Mouse (Mus musculus) forebrain, embryonic 15.5 days (tissue): ENCODE measurements around the gene Rab44. TPM values are rescaled to one million over a fixed set of nuclear protein-coding genes. Genes with fewer than 3 reads are reported as not detected.
"Not testable (repeated sequence)": the region's sequence is repeated elsewhere in the genome, so short reads cannot be mapped to it uniquely, and the experiment has no call there.

Experiments used
- ATAC-seq: fragments of 200-750 bp; cut with Nextera tagmentation; replicated peaks from 2 replicates; pipeline ENCODE4 v1.8.0; 2017; ENCODE audit warnings: mild to moderate bottlenecking, moderate TSS enrichment, moderate library complexity
- H3K27ac ChIP-seq: fragments of 300-500 bp; sonication (generic); replicated peaks from 2 replicates; pipeline ENCODE4 v1.5.1; 2015; ENCODE audit warnings: mild to moderate bottlenecking, inconsistent platforms
- H3K27me3 ChIP-seq: fragments of 300-500 bp; sonication (generic); 2 replicates; pipeline ENCODE4 v1.6.1; 2015; ENCODE audit warnings: inconsistent platforms
- H3K36me3 ChIP-seq: fragments of 300-500 bp; sonication (generic); 2 replicates; pipeline ENCODE4 v1.6.1; 2015; ENCODE audit warnings: mild to moderate bottlenecking, inconsistent platforms
- H3K4me1 ChIP-seq: fragments of 300-500 bp; sonication (generic); 2 replicates; pipeline ENCODE4 v1.6.1; 2015; ENCODE audit warnings: inconsistent platforms
- H3K4me2 ChIP-seq: fragments of 300-500 bp; sonication (generic); replicated peaks from 2 replicates; pipeline ENCODE4 v1.6.1; 2015; ENCODE audit warnings: mild to moderate bottlenecking, inconsistent platforms
- H3K4me3 ChIP-seq: fragments of 300-500 bp; sonication (generic); 2 replicates; pipeline ENCODE4 v1.5.1; 2015; ENCODE audit warnings: mild to moderate bottlenecking, inconsistent platforms
- H3K9ac ChIP-seq: fragments of 300-500 bp; sonication (generic); replicated peaks from 2 replicates; pipeline ENCODE4 v1.6.1; 2015; ENCODE audit warnings: mild to moderate bottlenecking, inconsistent platforms
- H3K9me3 ChIP-seq: fragments of 300-500 bp; sonication (generic); 2 replicates; pipeline ENCODE4 v1.6.1; 2016; ENCODE audit warnings: inconsistent platforms
- WGBS: fragments of 180-500 bp; shearing (Covaris S2); methylation state at CpG from one replicate; pipeline ENCODE4 v1.1.7; 2015; ENCODE audit warnings: mixed read lengths; 5-methylcytosine and 5-hydroxymethylcytosine counted together
- polyA plus RNA-seq: library from polyadenylated mRNA; unstranded; fragments of >200 nt; fragmentation: Nextera tagmentation; extraction: Ambion mirVana; gene quantifications from 2 replicates; pipeline ENCODE4 v1.2.1, GENCODE M21; 2015

The Rab44 gene
- polyA plus RNA-seq, 1 experiment from 2014 or later, result 0.05 TPM

DNA sequence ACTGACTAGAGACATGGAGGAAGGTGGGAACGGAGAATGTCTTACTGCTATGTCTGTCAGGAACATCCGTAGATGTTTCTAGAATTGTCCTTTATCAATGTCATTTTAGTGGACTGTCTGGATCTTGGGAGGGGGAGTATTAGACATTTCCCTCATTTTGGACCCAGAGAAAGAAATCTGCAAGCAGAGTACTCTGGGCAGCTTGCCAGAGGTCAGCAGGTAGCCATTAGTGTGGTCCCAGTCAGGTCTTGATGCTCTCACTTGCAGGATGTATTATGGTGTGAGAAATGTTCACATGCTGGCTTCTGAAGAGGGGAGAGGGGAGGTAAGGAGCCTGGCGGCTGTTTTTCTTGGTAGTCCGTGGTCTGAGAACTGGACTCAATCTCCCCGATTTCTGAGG is 21.4 kb upstream of the Rab44 start:
- H3K9ac ChIP-seq, result no peak overlapping the region
- peaks cover 17% of the 10 kb centered on the region; the same call in 1 of the 2 replicates for H3K27me3 ChIP-seq
- no peak overlapping the region for H3K27ac ChIP-seq
- no peak for ATAC-seq
- H3K4me3 ChIP-seq, result no peak overlapping the region
- peaks cover 25% of the 10 kb centered on the region for H3K4me1 ChIP-seq
- no peaks in the 10 kb centered on the region for H3K9me3 ChIP-seq
- no peaks in the 10 kb centered on the region for H3K36me3 ChIP-seq
- 61% methylated on average over 5 of the region's 5 CpGs for WGBS
- no peak overlapping the region for H3K4me2 ChIP-seq

DNA sequence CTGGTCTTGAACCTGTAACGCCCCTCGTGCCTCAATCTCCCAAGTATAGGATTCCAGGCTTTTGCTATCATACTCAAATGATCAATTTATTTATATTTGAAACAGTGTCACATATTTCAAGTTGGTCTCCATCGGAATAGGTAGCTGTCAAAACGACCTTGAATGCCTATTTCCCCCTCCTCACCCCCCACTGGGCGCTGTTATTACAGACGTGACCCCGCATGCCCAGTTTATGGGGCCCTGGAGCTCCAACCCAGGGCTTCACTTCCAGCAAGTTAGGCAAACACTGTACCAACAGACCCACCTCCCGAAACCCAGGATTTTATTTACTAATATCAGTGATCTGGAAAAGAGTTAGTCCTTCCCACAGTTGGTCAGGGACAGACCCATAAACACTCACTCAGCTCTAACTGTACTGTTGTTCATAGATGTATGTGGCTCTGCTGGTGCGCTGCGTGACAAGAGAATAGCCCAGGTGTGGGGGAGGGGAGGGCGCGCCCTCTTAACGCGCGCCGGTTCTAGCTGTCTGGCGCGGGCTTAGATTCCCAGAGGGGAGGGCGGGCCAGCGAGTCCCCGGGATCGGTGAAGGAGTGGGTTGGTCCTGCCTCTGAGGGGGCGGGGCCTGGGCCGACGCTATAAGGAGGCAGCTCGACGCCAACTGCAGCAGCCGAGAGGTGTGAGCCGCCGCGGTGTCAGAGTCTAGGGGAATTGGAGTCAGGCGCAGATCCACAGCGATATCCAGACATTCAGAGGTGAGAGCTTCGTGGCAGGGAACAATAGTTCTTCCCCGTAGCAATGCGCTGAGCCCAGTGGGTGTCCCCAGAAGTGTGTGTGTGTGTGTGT is 20.6 kb upstream of the Rab44 start:
- H3K27me3 ChIP-seq, result peaks cover 17% of the 10 kb centered on the region; the same call in 1 of the 2 replicates
- peak overlapping the region; percentile 54 for H3K9ac ChIP-seq
- no peaks in the 10 kb centered on the region for H3K36me3 ChIP-seq
- H3K27ac ChIP-seq, result no peak overlapping the region
- peak; percentile 86 for ATAC-seq
- peaks cover 25% of the 10 kb centered on the region for H3K4me1 ChIP-seq
- H3K4me2 ChIP-seq, result peak overlapping the region; percentile 81
- H3K4me3 ChIP-seq, result peak overlapping the region; percentile 55
- H3K9me3 ChIP-seq, result no peaks in the 10 kb centered on the region
- 8% methylated on average over 36 of the region's 36 CpGs for WGBS

DNA sequence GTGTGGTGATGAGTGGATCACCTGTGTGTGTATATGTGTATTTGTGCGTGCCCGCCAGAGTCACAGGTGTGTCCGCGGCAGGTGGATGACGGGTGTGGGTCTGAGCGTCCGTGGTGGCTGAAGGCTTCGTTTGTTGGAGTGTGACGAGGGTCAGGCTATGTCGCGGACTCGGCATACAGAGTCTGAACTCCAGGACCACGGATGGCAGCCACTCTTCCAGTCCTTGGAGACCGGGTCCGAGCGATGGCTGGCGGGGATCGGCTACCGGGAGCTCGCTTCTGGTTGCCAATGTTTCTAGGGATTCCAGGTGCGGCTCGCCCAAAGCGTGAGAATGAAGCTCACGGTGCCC is 20.0 kb upstream of the Rab44 start:
- WGBS, result under 1% methylated on average over 24 of the region's 24 CpGs

DNA sequence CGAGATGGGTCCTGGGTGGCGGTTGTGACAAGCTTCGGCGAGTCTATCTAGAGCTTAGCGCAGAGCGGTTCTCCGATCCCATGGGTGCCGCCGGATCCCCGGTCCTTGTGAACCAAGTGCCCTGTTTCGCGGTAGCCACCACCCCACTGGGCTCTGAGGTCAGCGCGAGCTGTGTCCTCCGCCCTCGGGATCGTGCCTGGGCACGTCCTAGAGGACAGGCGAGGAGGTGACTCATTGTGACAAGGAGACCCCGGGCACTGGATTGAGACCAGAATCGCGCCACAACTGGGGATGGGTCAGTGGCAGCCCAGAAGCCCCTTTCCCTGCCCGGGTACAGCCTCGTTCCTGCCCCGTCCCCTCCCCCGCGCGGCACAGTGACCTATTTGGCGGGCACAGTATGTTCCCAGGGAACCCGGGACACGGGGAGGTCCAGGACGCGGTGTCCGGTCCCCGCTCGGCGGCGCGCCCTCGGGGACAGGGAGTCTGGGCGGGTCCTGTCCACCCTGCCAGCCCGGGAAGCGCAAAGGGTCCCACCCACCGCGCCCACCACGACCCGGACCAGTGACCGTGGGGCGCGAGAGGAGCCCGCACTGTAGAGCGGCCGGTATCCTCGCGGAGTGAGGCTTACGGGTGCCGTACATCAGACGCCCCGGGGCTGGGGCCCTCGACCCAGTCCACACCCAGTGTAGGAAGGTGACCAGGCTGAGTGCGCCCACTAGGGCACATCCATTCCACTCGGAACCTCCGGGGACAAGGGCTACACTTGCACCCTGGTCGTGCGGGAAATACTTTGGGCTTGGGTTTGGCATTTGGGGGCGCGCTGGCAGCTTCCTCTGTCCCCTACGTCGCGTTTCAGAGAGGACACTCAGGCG is 19.4 kb upstream of the Rab44 start:
- peak overlapping the region; percentile 54 for H3K9ac ChIP-seq
- peak; percentile 67 for ATAC-seq
- peaks cover 17% of the 10 kb centered on the region; the same call in 1 of the 2 replicates for H3K27me3 ChIP-seq
- H3K4me2 ChIP-seq, result peak overlapping the region; percentile 81
- H3K4me3 ChIP-seq, result peak overlapping the region; percentile 55
- WGBS, result 1% methylated on average over 68 of the region's 71 CpGs
- H3K36me3 ChIP-seq, result no peaks in the 10 kb centered on the region
- H3K9me3 ChIP-seq, result no peaks in the 10 kb centered on the region
- no peak overlapping the region for H3K27ac ChIP-seq
- peaks cover 25% of the 10 kb centered on the region for H3K4me1 ChIP-seq

More for the DNA sequence above, 20.0 kb upstream of the Rab44 start:
- peak; percentile 5; the same call in 1 of the 2 replicates for ATAC-seq
- Histone ChIP-seq H3K9ac (peak overlapping the region; percentile 54), H3K36me3 (no peaks in the 10 kb centered on the region), H3K27ac (no peak overlapping the region), H3K4me1 (peaks cover 25% of the 10 kb centered on the region), H3K9me3 (no peaks in the 10 kb centered on the region), H3K27me3 (peaks cover 17% of the 10 kb centered on the region; the same call in 1 of the 2 replicates), H3K4me2 (peak overlapping the region; percentile 81), H3K4me3 (peak overlapping the region; percentile 55)

DNA sequence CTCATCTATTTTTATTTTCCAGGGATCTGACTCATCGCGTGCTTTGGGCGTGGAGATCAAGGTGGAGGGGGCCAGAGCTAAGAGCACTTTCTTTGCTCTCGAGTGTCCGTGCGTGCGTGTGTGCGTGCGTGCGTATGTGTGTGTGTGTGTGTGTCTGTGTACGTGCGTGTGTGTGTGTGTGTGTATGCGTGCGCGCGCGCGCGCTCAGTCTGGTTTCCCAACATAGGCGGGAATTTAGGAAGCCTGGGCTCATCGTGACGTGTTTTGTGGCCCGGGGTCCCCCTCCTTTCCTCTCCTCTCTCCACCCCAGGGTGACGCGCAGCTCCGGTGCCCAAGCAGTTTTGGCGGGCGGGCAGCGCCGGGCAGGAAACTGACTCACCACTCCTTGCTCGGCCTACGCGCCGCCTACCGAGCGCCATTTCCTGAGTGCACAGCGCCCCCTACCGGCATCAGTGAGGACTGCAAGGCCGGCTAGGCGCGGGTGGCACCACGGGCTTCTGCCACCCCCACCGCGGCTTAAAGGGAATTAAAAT is 18.7 kb upstream of the Rab44 start:
- peak overlapping the region; percentile 54 for H3K9ac ChIP-seq
- peaks cover 17% of the 10 kb centered on the region; the same call in 1 of the 2 replicates for H3K27me3 ChIP-seq
- H3K4me2 ChIP-seq, result peak overlapping the region; percentile 81
- no peaks in the 10 kb centered on the region for H3K36me3 ChIP-seq
- H3K9me3 ChIP-seq, result no peaks in the 10 kb centered on the region
- H3K27ac ChIP-seq, result 0 out of 2 replicates have a peak overlapping the region, but pooled peaks have one; percentile 41
- peaks cover 25% of the 10 kb centered on the region for H3K4me1 ChIP-seq
- H3K4me3 ChIP-seq, result peak overlapping the region; percentile 55
- peak; percentile 83 for ATAC-seq
- under 1% methylated on average over 44 of the region's 44 CpGs for WGBS

DNA sequence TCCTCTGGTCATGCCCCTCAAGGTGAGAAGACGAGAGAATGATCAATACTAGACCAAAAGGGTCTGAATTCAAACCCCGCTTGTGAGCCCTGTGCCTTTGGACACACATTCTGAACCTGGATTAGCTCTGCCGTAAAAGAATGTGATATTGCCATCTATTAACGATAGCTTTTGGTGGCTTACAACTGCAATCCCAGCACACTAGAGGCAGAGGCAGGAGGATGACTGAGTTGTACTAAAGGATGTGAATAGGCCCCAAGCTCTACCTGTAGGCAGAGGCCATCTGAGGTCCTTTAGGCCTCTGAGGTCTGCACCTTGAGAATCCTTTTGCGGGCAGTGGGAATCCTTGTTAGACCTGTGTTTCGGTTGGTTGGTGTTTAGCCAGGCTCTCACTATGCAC is 17.7 kb upstream of the Rab44 start:
- no peak overlapping the region for H3K9ac ChIP-seq

DNA sequence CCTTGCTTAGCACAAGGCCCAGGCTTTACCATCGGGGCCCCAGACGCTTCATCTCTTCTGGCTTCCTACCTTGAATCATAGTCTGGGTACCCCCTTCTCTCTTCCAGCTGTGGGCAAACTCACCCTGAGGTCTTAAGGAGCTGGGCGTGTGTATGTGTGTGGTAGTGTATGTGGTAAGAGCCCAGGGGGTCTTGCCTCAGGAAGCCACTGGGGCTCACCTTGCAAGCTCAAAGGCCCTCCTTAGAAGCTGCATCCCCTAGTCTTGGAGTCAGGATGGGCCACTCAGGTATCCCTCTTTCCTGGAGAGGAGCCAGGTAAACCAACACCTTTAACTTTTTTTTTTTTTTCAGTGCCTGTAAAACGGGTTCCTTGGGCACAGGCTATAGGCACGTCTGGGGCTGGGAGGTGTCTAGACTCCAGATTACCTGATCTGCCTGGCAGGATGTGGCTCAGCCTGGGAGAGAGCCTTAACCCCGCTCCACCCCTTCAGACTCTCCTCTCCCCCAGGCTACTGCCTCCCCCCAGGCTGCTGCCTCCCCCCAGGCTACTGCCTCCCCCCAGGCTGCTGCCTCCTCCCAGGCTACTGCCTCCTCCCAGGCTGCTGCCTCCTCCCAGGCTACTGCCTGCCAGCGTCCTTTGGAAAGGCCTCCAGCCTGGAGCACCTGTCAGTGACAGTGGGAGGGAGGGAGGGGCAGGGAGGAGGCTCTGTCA is 16.9 kb upstream of the Rab44 start:
- no peak overlapping the region for H3K27ac ChIP-seq
- peaks cover 17% of the 10 kb centered on the region; the same call in 1 of the 2 replicates for H3K27me3 ChIP-seq
- H3K4me2 ChIP-seq, result no peak overlapping the region
- H3K9me3 ChIP-seq, result no peaks in the 10 kb centered on the region
- H3K9ac ChIP-seq, result no peak overlapping the region
- no peak overlapping the region for H3K4me3 ChIP-seq
- WGBS, result 56% methylated on average over 7 of the region's 7 CpGs
- no peak for ATAC-seq
- H3K36me3 ChIP-seq, result no peaks in the 10 kb centered on the region
- H3K4me1 ChIP-seq, result peaks cover 25% of the 10 kb centered on the region

More for the DNA sequence above, 17.7 kb upstream of the Rab44 start:
- ATAC-seq, result no peak
- H3K4me1 ChIP-seq, result peaks cover 25% of the 10 kb centered on the region
- H3K4me3 ChIP-seq, result no peak overlapping the region
- no peak overlapping the region for H3K27ac ChIP-seq
- peaks cover 17% of the 10 kb centered on the region; the same call in 1 of the 2 replicates for H3K27me3 ChIP-seq
- H3K36me3 ChIP-seq, result no peaks in the 10 kb centered on the region
- no peak overlapping the region for H3K4me2 ChIP-seq
- H3K9me3 ChIP-seq, result no peaks in the 10 kb centered on the region
- 90% methylated on average over 6 of the region's 6 CpGs for WGBS

DNA sequence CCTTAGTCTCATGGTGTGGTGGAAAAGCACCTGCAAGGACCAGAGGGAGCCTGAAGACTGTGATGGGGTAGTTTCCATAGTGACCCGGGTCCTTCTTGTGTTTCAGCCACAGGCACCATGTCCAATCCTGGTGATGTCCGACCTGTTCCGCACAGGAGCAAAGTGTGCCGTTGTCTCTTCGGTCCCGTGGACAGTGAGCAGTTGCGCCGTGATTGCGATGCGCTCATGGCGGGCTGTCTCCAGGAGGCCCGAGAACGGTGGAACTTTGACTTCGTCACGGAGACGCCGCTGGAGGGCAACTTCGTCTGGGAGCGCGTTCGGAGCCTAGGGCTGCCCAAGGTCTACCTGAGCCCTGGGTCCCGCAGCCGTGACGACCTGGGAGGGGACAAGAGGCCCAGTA is 15.7 kb upstream of the Rab44 start:
- whole genome bisulfite sequencing, result 93% methylated on average over 24 of the region's 24 CpGs
- Histone ChIP-seq H3K9me3 (no peaks in the 10 kb centered on the region), H3K4me2 (no peak overlapping the region), H3K4me1 (peaks cover 22% of the 10 kb centered on the region), H3K36me3 (no peaks in the 10 kb centered on the region), H3K4me3 (no peak overlapping the region), H3K27ac (no peak overlapping the region), H3K27me3 (peaks cover 8% of the 10 kb centered on the region; the same call in 1 of the 2 replicates), H3K9ac (no peak overlapping the region)
- ATAC-seq, result no peak

DNA sequence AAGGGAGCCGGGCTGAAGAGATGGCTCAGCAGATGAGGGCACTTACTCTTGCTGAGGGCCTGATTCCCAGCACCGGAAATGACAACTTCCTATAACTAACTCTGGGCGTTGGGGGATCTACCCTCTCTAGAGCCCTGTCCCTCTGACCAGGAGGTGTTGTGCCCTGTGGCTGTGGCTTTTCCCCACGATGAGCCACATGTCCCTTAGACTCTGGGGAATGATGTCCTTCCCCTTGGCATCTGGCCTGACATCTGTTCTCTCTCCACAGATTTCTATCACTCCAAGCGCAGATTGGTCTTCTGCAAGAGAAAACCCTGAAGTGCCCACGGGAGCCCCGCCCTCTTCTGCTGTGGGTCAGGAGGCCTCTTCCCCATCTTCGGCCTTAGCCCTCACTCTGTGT is 14.9 kb upstream of the Rab44 start:
- Histone ChIP-seq H3K27ac (no peak overlapping the region), H3K4me1 (peaks cover 14% of the 10 kb centered on the region), H3K9ac (no peak overlapping the region), H3K4me3 (no peak overlapping the region), H3K4me2 (no peak overlapping the region), H3K36me3 (no peaks in the 10 kb centered on the region), H3K9me3 (no peaks in the 10 kb centered on the region), H3K27me3 (peaks cover 8% of the 10 kb centered on the region; the same call in 1 of the 2 replicates)
- no peak for ATAC-seq
- 88% methylated on average over 8 of the region's 8 CpGs for WGBS

DNA sequence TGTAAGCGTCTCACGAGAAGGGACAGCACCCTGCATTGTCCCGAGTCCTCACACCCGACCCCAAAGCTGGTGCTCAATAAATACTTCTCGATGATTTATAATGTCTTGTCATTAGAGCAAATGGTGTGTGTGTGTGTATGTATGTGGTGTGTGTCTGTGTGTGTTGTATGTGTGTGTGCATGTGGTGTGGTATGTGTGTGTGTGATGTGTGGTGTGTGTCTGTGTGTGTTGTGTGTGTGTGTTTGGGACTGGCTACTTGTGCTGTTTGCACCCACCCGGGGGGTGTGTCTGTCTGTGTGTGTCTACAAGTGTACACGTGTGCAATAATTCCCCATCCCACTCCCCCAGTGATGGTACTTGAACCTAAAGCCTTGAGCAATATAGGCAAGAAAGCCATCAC is 13.3 kb upstream of the Rab44 start:
- peaks cover 5% of the 10 kb centered on the region; the same call in 1 of the 2 replicates for H3K27me3 ChIP-seq
- ATAC-seq, result no peak

DNA sequence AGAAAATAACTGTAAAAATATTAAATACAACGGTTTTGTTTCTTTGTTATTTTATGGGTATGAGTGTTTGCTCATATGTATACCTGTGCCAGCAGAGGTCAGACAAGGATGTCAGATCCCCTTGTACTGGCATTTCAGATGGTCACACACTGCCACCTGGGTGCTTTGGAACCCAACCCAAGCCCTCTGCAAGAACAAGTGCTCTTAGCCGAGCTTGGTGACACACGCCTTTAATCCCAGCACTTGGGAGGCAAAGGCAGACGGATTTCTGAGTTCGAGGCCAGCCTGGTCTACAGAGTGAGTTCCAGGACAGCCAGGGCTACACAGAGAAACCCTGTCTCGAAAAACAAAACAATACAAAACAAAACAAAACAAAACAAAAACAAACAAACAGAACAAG is 3.6 kb upstream of the Rab44 start:
- not testable (repeated sequence) for H3K27ac ChIP-seq, H3K4me2 ChIP-seq, H3K4me1 ChIP-seq, H3K27me3 ChIP-seq, H3K9ac ChIP-seq, H3K36me3 ChIP-seq, H3K9me3 ChIP-seq, H3K4me3 ChIP-seq, ATAC-seq
- 80% methylated on average over 6 of the region's 6 CpGs for WGBS

More for the DNA sequence above, 13.3 kb upstream of the Rab44 start:
- 95% methylated on average over 7 of the region's 7 CpGs for WGBS
- H3K4me3 ChIP-seq, result no peak overlapping the region
- no peak overlapping the region for H3K4me2 ChIP-seq
- no peaks in the 10 kb centered on the region for H3K9me3 ChIP-seq
- H3K27ac ChIP-seq, result no peak overlapping the region
- no peaks in the 10 kb centered on the region for H3K36me3 ChIP-seq
- H3K4me1 ChIP-seq, result peaks cover 2% of the 10 kb centered on the region; the same call in 1 of the 2 replicates
- no peak overlapping the region for H3K9ac ChIP-seq
